Mouse (Mus musculus) stomach, postnatal 0 days (tissue): ENCODE results near the gene Eif4h.

ENCODE experiments used
- CTCF ChIP-seq: IDR thresholded peaks from 2 replicates; pipeline ENCODE4 v1.5.1; 2016; ENCODE audit warnings: antibody characterized with exemption, low read depth, mild to moderate bottlenecking, moderate library complexity
- EP300 ChIP-seq: optimal IDR thresholded peaks from 2 replicates; pipeline ENCODE3; 2016; ENCODE audit warnings: antibody characterized with exemption

DNA sequence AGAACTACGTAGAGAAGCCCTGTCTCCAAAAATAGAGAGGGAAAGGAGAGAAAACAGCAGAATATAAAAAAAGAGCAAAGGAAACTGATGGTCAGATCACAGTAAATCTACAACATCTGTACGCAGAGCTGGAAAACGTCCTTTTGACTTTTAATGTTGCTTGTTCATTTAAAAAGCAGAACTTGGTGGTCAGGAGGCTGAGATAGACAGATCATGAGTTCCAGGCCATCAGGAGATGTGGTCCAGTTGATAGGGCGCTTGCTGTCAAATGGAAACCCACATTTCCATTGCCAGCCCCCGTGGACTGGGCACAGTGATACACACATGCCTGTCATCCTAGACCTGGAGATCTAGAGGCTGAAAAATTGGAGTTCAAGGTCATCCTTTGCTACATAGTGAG is 54.5 kb downstream of the Eif4h start:
- TF ChIP-seq CTCF (no peak), EP300 (no peak)
